Mouse (Mus musculus): ENCODE measurements around the gene Rin3.

DNA sequence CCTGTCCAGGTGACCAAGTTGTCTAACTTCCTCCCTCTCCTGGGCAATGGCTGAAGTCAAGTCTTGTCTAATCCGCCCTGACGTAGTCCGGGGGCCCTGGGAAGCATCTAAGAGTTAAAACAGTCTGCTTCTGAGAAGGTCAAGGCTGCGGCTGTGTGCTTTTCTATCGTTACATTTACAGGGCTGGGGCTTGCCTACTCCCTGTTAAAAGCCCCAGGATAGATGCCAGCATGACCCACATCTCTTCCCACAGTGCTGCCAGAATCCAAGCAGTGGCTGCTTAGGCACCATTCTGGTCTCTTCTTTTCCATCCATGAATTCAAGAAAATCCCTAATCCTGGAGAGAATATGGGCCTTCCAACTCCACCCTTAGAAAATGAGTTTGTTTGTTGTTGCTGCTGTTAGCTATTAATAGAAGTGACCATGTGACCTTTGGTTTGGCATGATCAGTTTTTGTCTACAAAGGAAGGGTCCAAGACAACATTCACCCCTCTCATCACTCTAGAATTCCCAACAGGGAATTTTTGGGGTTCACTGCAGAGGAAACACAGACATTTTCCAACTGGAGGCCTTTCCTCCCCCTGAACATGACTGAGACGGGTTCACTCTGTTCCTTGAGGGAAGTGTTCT lies 12.0 kb upstream of the Rin3 start:
- no peak for TF ChIP-seq EP300 (IDR thresholded peaks at IDR 0.05; ENCODE audit: low read depth)
- no peak for TF ChIP-seq CTCF (IDR thresholded peaks at IDR 0.05; ENCODE audit: low read depth)
